Mouse (Mus musculus): ENCODE measurements around the gene Pth2r. TPM values are rescaled to one million over a fixed set of nuclear protein-coding genes. Genes with fewer than 3 reads are reported as not detected.

Gene Pth2r
- not detected in 2 replicates for polyA plus RNA-seq (2015; fragmentation: Nextera tagmentation; extraction: Ambion mirVana)

GRCm38 (mm10) chr1:65281756-65282155 lies at the start of gene Pth2r:
Gene Pth2r, plus strand, starts transcription at chr1:65282056.

Other genes starting within 250 kb of the Pth2r start
- not detected in 2 replicates for gene Akr1cl, start 249.3 kb upstream of the Pth2r start, polyA plus RNA-seq (2015; fragmentation: Nextera tagmentation; extraction: Ambion mirVana)
- not detected in 2 replicates for gene Cryge, start 230.9 kb upstream of the Pth2r start, polyA plus RNA-seq (2015; fragmentation: Nextera tagmentation; extraction: Ambion mirVana)
- gene Crygd, start 218.6 kb upstream of the Pth2r start, polyA plus RNA-seq (2015; fragmentation: Nextera tagmentation; extraction: Ambion mirVana) = not detected in 2 replicates
- gene Crygc, start 208.4 kb upstream of the Pth2r start, polyA plus RNA-seq (2015; fragmentation: Nextera tagmentation; extraction: Ambion mirVana) = not detected in 2 replicates
- gene Crygb, start 199.8 kb upstream of the Pth2r start, polyA plus RNA-seq (2015; fragmentation: Nextera tagmentation; extraction: Ambion mirVana) = not detected in 2 replicates
- not detected in 2 replicates for gene Cryga, start 178.7 kb upstream of the Pth2r start, polyA plus RNA-seq (2015; fragmentation: Nextera tagmentation; extraction: Ambion mirVana)
- 0.17 TPM in 1 of 2 replicates, not detected in the other for gene Gm28845, start 162.5 kb upstream of the Pth2r start, polyA plus RNA-seq (2015; fragmentation: Nextera tagmentation; extraction: Ambion mirVana)
- 0.23 and 0.31 TPM in 2 replicates for gene D630023F18Rik, start 158.8 kb upstream of the Pth2r start, polyA plus RNA-seq (2015; fragmentation: Nextera tagmentation; extraction: Ambion mirVana)
- gene Idh1, start 95.6 kb upstream of the Pth2r start, polyA plus RNA-seq (2015; fragmentation: Nextera tagmentation; extraction: Ambion mirVana) = 29.1 and 38.1 TPM in 2 replicates
- 6.3 and 6.9 TPM in 2 replicates for gene Pikfyve, start 95.4 kb upstream of the Pth2r start, polyA plus RNA-seq (2015; fragmentation: Nextera tagmentation; extraction: Ambion mirVana)